Mouse (Mus musculus): ENCODE results near the gene Omt2b. TPM values are rescaled to one million over a fixed set of nuclear protein-coding genes. Genes with fewer than 3 reads are reported as not detected.
"Not testable (repeated sequence)": the region's sequence is repeated elsewhere in the genome, so short reads cannot be mapped to it uniquely, and the experiment has no call there.

Gene Omt2b
- polyA plus RNA-seq, 1 experiment = not detected

- DNase-seq (ENCODE audit: low read depth) = no peak
Observed at GRCm38 (mm10) chr9:78351504-78352220, 24.3 kb downstream of the Omt2b start.

GRCm38 (mm10) chr9:78354665-78355578, 27.5 kb downstream of the Omt2b start:
- DNase-seq (ENCODE audit: low read depth) = no peak

GRCm38 (mm10) chr9:78355611-78356010, 28.2 kb downstream of the Omt2b start, which contains the start of gene Gsta2:
Gene Gsta2, minus strand, starts transcription at chr9:78355788.
- DNase-seq (ENCODE audit: low read depth) = no peak

GRCm38 (mm10) chr9:78358053-78358452, 30.7 kb downstream of the Omt2b start:
- DNase-seq (ENCODE audit: low read depth) = no peak

GRCm38 (mm10) chr9:78359750-78360483, 32.5 kb downstream of the Omt2b start:
- DNase-seq (ENCODE audit: low read depth) = no peak

GRCm38 (mm10) chr9:78360484-78360872, 33.1 kb downstream of the Omt2b start:
- no peak for DNase-seq (ENCODE audit: low read depth)

GRCm38 (mm10) chr9:78363374-78363773, 36.0 kb downstream of the Omt2b start:
- DNase-seq (ENCODE audit: low read depth) = no peak

GRCm38 (mm10) chr9:78364701-78365100, 37.3 kb downstream of the Omt2b start:
- DNase-seq (ENCODE audit: low read depth) = no peak

- no peak for DNase-seq (ENCODE audit: low read depth)
Observed at GRCm38 (mm10) chr9:78365850-78366544, 38.6 kb downstream of the Omt2b start.

- not testable (repeated sequence) for DNase-seq (ENCODE audit: low read depth)
Observed at GRCm38 (mm10) chr9:78367959-78368358, 40.6 kb downstream of the Omt2b start, which contains the start of gene Dppa5a. Gene Dppa5a, minus strand, starts transcription at chr9:78368177.

- DNase-seq (ENCODE audit: low read depth) = no peak
Observed at GRCm38 (mm10) chr9:78368671-78369293, 41.4 kb downstream of the Omt2b start.

- no peak for DNase-seq (ENCODE audit: low read depth)
Observed at GRCm38 (mm10) chr9:78369349-78369748, 42.0 kb downstream of the Omt2b start.

- DNase-seq (ENCODE audit: low read depth) = no peak
Observed at GRCm38 (mm10) chr9:78369786-78370185, 42.4 kb downstream of the Omt2b start.

GRCm38 (mm10) chr9:78371441-78371840, 44.1 kb downstream of the Omt2b start:
- no peak for DNase-seq (ENCODE audit: low read depth)

- no peak for DNase-seq (ENCODE audit: low read depth)
Observed at GRCm38 (mm10) chr9:78372827-78373504, 45.6 kb downstream of the Omt2b start.

- DNase-seq (ENCODE audit: low read depth) = no peak
Observed at GRCm38 (mm10) chr9:78374397-78374796, 47.0 kb downstream of the Omt2b start.

- DNase-seq (ENCODE audit: low read depth) = no peak
Observed at GRCm38 (mm10) chr9:78374885-78375389, 47.5 kb downstream of the Omt2b start.

GRCm38 (mm10) chr9:78375486-78375885, 48.1 kb downstream of the Omt2b start:
- DNase-seq (ENCODE audit: low read depth) = no peak

GRCm38 (mm10) chr9:78377546-78377945, 50.2 kb downstream of the Omt2b start:
- DNase-seq (ENCODE audit: low read depth) = no peak

All from gonadal fat pad, adult 2 months (tissue).